Mouse (Mus musculus) intestine, postnatal 0 days (tissue): ENCODE measurements around the gene Mettl17. TPM values are rescaled to one million over a fixed set of nuclear protein-coding genes. Genes with fewer than 3 reads are reported as not detected.

ENCODE experiments used
- ATAC-seq: fragments of 200-750 bp; cut with Nextera tagmentation; 2 replicates; pipeline ENCODE4 v1.8.0; 2017; ENCODE audit warnings: mild to moderate bottlenecking, moderate TSS enrichment, moderate library complexity
- H3K27ac ChIP-seq: fragments of 300-500 bp; sonication (generic); 2 replicates; pipeline ENCODE4 v1.5.1; 2014; ENCODE audit warnings: mild to moderate bottlenecking, low read depth, low read length, moderate library complexity
- H3K27me3 ChIP-seq: fragments of 300-500 bp; sonication (generic); replicated peaks from 2 replicates; pipeline ENCODE4 v1.6.1; 2014; ENCODE audit warnings: low read length, mixed read lengths; ENCODE audit not compliant: control insufficient read depth, insufficient read depth
- H3K36me3 ChIP-seq: fragments of 300-500 bp; sonication (generic); 2 replicates; pipeline ENCODE4 v1.6.1; 2014; ENCODE audit warnings: mild to moderate bottlenecking, moderate library complexity; ENCODE audit not compliant: control insufficient read depth, insufficient read depth
- H3K4me1 ChIP-seq: fragments of 300-500 bp; sonication (generic); replicated peaks from 2 replicates; pipeline ENCODE4 v1.6.1; 2014; ENCODE audit warnings: antibody characterized with exemption, low read length, mixed read lengths; ENCODE audit not compliant: control insufficient read depth, insufficient read depth
- H3K4me2 ChIP-seq: fragments of 300-500 bp; sonication (generic); replicated peaks from 2 replicates; pipeline ENCODE4 v1.6.1; 2014; ENCODE audit warnings: low read depth, mild to moderate bottlenecking, moderate library complexity
- H3K4me3 ChIP-seq: fragments of 300-500 bp; sonication (generic); 2 replicates; pipeline ENCODE4 v1.5.1; 2014; ENCODE audit warnings: low read depth, low read length
- H3K9ac ChIP-seq: fragments of 300-500 bp; sonication (generic); 2 replicates; pipeline ENCODE4 v1.6.1; 2014; ENCODE audit warnings: mild to moderate bottlenecking, low read depth, low read length
- H3K9me3 ChIP-seq: fragments of 300-500 bp; sonication (generic); 2 replicates; pipeline ENCODE4 v1.6.1; 2016; ENCODE audit warnings: mixed run types; ENCODE audit not compliant: control insufficient read depth
- CTCF ChIP-seq: sonication (generic); IDR thresholded peaks from 2 replicates; pipeline ENCODE4 v1.5.1; 2016; ENCODE audit warnings: low read depth, mild to moderate bottlenecking, control low read depth, antibody characterized with exemption, moderate library complexity
- WGBS: fragments of 180-500 bp; shearing (Covaris S2); extraction: QIAGEN DNeasy Blood & Tissue Kit; methylation state at CpG from one replicate; pipeline ENCODE4 v1.1.7; 2014; 5-methylcytosine and 5-hydroxymethylcytosine counted together
- microRNA-seq: library from miRNA; unstranded; fragments of <30 nt; microRNA quantifications from one replicate; pipeline ENCODE4, GENCODE M21; 2016
- polyA plus RNA-seq: library from polyadenylated mRNA; unstranded; fragments of >200 nt; fragmentation: Nextera tagmentation; extraction: Ambion mirVana; gene quantifications from 2 replicates; pipeline ENCODE4 v1.2.1, GENCODE M21; 2015

Gene Mettl17
- polyA plus RNA-seq, 1 experiment from 2014 or later = 19.7 TPM

DNA sequence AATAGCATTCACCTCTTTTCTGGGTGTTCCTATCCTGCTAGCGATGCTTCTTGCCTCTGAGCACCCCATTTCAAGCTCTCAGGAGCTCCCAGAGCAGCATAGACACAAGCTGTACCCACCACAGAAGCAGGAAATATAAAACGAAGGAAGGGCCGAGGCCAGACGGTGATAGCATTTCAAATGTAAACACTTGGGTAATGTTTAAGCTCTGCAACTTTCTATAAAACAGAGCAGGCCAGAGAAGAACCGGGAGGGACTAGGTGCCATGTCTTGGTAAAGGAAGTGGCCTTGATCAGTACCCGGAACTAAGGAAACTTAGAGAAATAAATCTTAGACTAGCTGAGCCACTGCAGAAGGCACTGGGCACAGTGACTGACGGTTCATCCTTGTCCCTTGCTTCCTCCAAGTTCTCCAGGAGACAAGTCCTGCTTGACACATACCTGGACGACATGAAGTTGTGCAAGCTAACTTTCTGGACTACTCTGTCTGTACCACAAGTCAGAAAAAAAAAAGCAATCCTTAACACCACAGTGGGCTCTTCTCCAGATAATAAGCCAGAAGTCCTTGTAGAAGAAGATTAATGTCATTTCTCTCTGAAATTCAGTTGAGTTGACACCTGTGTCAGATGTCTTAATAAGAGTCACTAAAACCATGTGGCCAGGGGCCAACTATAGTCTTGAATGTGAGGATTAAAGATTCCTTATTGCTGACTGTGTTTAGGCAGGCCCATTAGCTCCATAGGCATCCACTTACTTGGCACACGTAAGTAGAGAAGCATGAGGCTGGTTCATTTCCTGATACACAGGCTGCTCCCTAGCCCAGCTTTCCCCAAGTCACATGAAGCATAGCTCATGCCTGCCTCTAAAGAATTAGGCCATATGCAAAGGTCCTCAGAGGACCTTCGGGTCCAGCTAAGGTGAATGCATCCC is 47.7 kb downstream of the Mettl17 start:
- Histone ChIP-seq H3K27ac (peak overlapping the region; percentile 37; the same call in 1 of the 2 replicates), H3K4me2 (no peak overlapping the region), H3K4me3 (no peak overlapping the region), H3K9me3 (0 out of 2 replicates have a peak, but pooled peaks cover 3% of the 10 kb centered on the region), H3K4me1 (no peaks in the 10 kb centered on the region), H3K27me3 (no peaks in the 10 kb centered on the region), H3K9ac (no peak overlapping the region), H3K36me3 (no peaks in the 10 kb centered on the region)
- WGBS = 22% methylated on average over 10 of the region's 10 CpGs
- TF ChIP-seq CTCF = no peak
- peak; percentile 75 for ATAC-seq

DNA sequence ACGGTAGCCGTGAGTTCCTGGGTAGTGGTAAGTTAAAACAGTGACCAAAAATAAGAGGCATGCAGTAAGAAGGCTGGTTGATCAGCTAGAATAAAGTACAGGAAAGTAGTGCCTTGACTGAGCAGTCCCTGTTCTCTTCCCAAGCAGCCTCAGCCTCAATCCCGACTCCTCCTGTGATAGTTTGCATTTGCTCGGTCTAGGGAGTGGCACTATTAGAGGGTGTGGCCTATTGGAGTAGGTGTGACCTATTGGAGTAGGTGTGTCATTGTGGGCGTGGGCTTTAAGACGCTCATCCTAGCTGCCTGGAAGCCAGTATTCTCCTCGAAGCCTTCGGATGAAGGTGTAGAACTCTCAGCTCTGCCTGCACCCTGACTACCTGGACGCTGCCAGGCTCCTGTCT is 54.4 kb downstream of the Mettl17 start:
- no peak overlapping the region for H3K9ac ChIP-seq

DNA sequence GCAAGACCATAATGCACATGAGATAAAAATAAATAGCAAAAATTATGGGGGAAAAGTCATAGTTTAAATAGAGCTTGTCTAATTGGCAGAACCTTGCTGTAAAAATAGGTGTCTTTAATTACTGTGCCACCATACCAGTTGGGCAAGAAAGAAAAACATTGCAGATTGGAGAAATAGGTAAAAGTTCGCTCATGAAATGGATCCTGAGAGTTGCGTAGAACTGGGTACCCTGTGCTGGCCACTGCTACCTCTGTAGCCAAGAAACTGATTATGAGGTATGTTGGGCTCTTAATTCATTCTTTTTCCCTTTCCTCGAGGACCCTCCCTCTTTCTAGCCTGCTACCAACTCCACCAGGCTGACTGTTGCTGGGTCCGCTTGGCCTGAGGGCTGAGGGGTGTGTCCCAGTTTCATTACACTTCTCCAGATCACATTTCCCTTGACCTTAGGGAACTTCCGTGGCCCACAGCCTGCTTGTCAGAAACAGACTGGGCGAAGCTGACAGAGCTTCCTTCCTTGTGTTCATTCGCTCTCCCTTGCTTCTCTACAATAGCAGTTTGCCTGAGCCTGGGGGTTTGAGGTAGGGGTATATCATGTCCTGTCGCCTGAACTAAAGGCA is 56.4 kb downstream of the Mettl17 start:
- Histone ChIP-seq H3K27ac (no peak overlapping the region), H3K4me2 (0 out of 2 replicates have a peak overlapping the region, but pooled peaks have one; percentile 22), H3K9ac (no peak overlapping the region), H3K36me3 (no peaks in the 10 kb centered on the region), H3K27me3 (no peaks in the 10 kb centered on the region), H3K9me3 (0 out of 2 replicates have a peak, but pooled peaks cover 7% of the 10 kb centered on the region), H3K4me3 (no peak overlapping the region), H3K4me1 (no peaks in the 10 kb centered on the region)
- WGBS = 35% methylated on average over 8 of the region's 8 CpGs
- TF ChIP-seq CTCF = no peak
- ATAC-seq = peak; percentile 53; the same call in 1 of the 2 replicates

More for the DNA sequence above, 54.4 kb downstream of the Mettl17 start:
- H3K36me3 ChIP-seq = no peaks in the 10 kb centered on the region
- H3K27ac ChIP-seq = no peak overlapping the region
- 84% methylated on average over 9 of the region's 9 CpGs for WGBS
- no peak overlapping the region for H3K4me2 ChIP-seq
- H3K9me3 ChIP-seq = 0 out of 2 replicates have a peak, but pooled peaks cover 7% of the 10 kb centered on the region
- TF ChIP-seq CTCF = no peak
- no peaks in the 10 kb centered on the region for H3K4me1 ChIP-seq
- no peak overlapping the region for H3K4me3 ChIP-seq
- ATAC-seq = no peak
- no peaks in the 10 kb centered on the region for H3K27me3 ChIP-seq

DNA sequence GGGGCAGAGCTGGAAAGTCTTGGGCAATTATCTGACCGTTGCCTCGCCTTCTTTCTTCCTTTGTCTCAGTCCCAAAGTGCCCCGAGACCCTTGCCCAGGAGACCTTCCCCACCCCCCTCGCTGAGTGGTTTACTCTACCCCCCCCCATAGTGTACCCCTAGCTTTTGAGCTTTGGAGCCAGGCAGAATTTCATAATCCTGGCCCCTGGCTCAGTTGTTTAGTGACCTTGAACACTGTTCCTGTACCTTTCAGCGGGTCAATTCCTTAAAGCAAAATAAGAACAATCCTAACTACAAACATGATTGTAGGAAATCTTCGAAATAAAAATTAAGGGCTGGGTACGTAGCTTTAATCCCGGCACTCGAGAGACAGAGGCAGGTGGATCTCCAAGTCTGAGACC is 56.9 kb downstream of the Mettl17 start:
- Histone ChIP-seq H3K27me3 (no peaks in the 10 kb centered on the region), H3K9ac (no peak overlapping the region), H3K36me3 (no peaks in the 10 kb centered on the region), H3K4me1 (no peaks in the 10 kb centered on the region), H3K27ac (no peak overlapping the region), H3K9me3 (0 out of 2 replicates have a peak, but pooled peaks cover 4% of the 10 kb centered on the region), H3K4me2 (0 out of 2 replicates have a peak overlapping the region, but pooled peaks have one; percentile 22), H3K4me3 (no peak overlapping the region)
- 62% methylated on average over 9 of the region's 9 CpGs for WGBS
- TF ChIP-seq CTCF = no peak
- no peak for ATAC-seq

DNA sequence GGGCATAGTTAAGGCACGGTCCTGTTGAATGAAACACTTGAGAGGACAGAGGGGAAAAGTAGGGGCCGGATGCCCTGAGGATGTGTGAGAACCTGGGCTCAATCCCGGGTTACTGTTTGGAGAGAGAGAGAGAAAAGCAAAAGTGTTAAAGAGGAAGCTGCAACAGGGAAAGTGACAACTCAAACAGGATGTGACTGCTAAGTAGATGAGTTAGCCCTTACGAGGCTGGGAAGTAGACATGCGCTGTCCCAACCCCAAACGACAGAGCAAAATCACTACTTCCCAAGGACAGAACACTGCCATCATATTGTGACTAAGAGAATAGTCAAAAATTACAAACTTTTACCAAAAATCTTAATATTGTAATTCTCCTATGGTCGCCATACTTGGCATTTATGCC is 57.6 kb downstream of the Mettl17 start:
- Histone ChIP-seq H3K4me2 (no peak overlapping the region), H3K36me3 (no peaks in the 10 kb centered on the region), H3K27ac (no peak overlapping the region), H3K9me3 (0 out of 2 replicates have a peak, but pooled peaks cover 4% of the 10 kb centered on the region), H3K27me3 (no peaks in the 10 kb centered on the region), H3K4me3 (no peak overlapping the region), H3K9ac (no peak overlapping the region), H3K4me1 (no peaks in the 10 kb centered on the region)
- TF ChIP-seq CTCF = no peak
- no peak for ATAC-seq
- 68% methylated on average over 7 of the region's 7 CpGs for whole genome bisulfite sequencing

Small RNA genes within 50 kb of the gene (microRNA-seq; reads per million reads assigned to microRNA genes)
- not detected for gene Gm27375

Other genes with a start within 250 kb of the Mettl17 start
- not detected in 2 replicates for gene Gm4181, start 249.2 kb upstream of the Mettl17 start, polyA plus RNA-seq
- not detected in 2 replicates for gene Gm17079, start 189.4 kb upstream of the Mettl17 start, polyA plus RNA-seq
- not detected in 2 replicates for gene Gm5800, start 167.7 kb upstream of the Mettl17 start, polyA plus RNA-seq
- gene Ang4, start 111.3 kb upstream of the Mettl17 start, polyA plus RNA-seq = 7.2 and 12.3 TPM in 2 replicates
- gene AY358078, start 84.8 kb upstream of the Mettl17 start, polyA plus RNA-seq = not detected in 2 replicates
- gene Ear6, start 31.1 kb upstream of the Mettl17 start, polyA plus RNA-seq = not detected in 2 replicates
- 0.38 and 0.57 TPM in 2 replicates for gene Slc39a2, start 8.0 kb downstream of the Mettl17 start, polyA plus RNA-seq
- gene Ndrg2, start 29.3 kb downstream of the Mettl17 start, polyA plus RNA-seq = 24.9 and 27.1 TPM in 2 replicates
- not detected in 2 replicates for gene Tppp2, start 33.6 kb downstream of the Mettl17 start, polyA plus RNA-seq
- gene Rnase13, start 37.9 kb downstream of the Mettl17 start, polyA plus RNA-seq = not detected in 2 replicates
- 18.2 and 19.7 TPM in 2 replicates for gene Arhgef40, start 99.9 kb downstream of the Mettl17 start, polyA plus RNA-seq
- gene Tmem253, start 130.8 kb downstream of the Mettl17 start, polyA plus RNA-seq = 221 and 224 TPM in 2 replicates
- gene Zfp219, start 135.9 kb downstream of the Mettl17 start, polyA plus RNA-seq = 11.9 and 12.5 TPM in 2 replicates
- not detected in 2 replicates for gene Olfr221, start 157.6 kb downstream of the Mettl17 start, polyA plus RNA-seq
- 153 and 163 TPM in 2 replicates for gene Hnrnpc, start 219.2 kb downstream of the Mettl17 start, polyA plus RNA-seq
- gene Rpgrip1, start 225.9 kb downstream of the Mettl17 start, polyA plus RNA-seq = 23.2 and 24.4 TPM in 2 replicates